Mouse (Mus musculus): ENCODE data around the gene Atg4a. TPM values are rescaled to one million over a fixed set of nuclear protein-coding genes. Genes with fewer than 3 reads are reported as not detected.
A peak's percentile ranks its signal among the peaks of the same experiment; 100 is the strongest.

The Atg4a gene
- polyA plus RNA-seq, 1 experiment from 2014 or later, result 17.1 TPM

DNA sequence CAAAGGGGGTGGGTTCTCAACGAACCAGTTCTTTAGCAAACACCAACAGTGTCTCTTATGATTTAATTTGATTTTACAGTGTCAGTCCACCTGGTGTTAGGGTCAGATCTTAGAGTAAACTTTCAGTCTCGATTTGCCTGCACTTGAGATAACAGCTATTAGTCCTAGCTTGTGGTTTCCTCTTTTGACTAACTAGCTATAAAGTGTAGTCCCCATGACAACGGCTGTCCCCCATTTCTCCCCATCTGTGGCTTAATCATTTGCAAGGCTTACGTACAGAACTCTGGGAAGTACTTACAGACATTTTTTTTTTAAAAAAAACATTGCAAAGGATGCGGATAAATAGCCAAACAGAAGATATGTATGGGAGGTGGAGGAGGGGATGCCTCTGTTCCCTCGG is 28.1 kb downstream of the Atg4a start:
- Histone ChIP-seq H3K4me3 (no peak overlapping the region), H3K9me3 (no peaks in the 10 kb centered on the region), H3K9ac (no peak overlapping the region), H3K27me3 (peaks cover 27% of the 10 kb centered on the region), H3K36me3 (no peaks in the 10 kb centered on the region), H3K27ac (no peak overlapping the region), H3K4me1 (no peaks in the 10 kb centered on the region), H3K4me2 (no peak overlapping the region)
- ATAC-seq (ENCODE audit: borderline replicate concordance, extremely low read depth, low FRiP score, low TSS enrichment), result no peak
- 50% methylated on average over 6 of the region's 6 CpGs for WGBS

DNA sequence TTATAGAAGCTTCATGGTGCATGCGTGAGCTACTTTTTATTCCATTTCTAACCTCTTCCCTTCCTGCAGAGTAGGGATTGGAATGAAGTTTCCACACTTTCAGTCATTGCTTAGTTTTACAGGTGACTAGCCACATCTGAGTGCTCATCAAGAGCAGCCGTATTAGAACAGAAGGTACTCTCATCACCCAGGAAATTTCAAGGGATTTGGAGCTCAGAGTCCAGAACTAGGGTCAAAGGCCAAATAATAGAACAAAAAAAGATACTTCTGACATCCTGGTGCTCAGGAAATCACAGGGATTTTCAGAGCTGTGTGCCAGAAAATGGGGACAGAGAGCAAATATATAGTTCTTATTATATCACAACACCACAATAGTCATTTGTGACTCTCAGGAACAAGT is 28.5 kb downstream of the Atg4a start:
- Histone ChIP-seq H3K9ac (no peak overlapping the region), H3K4me1 (no peaks in the 10 kb centered on the region), H3K4me2 (no peak overlapping the region), H3K36me3 (no peaks in the 10 kb centered on the region), H3K4me3 (no peak overlapping the region), H3K27ac (no peak overlapping the region), H3K27me3 (peaks cover 28% of the 10 kb centered on the region), H3K9me3 (no peaks in the 10 kb centered on the region)
- ATAC-seq (ENCODE audit: borderline replicate concordance, extremely low read depth, low FRiP score, low TSS enrichment), result no peak
- WGBS, result 85% methylated on average over 2 of the region's 2 CpGs

DNA sequence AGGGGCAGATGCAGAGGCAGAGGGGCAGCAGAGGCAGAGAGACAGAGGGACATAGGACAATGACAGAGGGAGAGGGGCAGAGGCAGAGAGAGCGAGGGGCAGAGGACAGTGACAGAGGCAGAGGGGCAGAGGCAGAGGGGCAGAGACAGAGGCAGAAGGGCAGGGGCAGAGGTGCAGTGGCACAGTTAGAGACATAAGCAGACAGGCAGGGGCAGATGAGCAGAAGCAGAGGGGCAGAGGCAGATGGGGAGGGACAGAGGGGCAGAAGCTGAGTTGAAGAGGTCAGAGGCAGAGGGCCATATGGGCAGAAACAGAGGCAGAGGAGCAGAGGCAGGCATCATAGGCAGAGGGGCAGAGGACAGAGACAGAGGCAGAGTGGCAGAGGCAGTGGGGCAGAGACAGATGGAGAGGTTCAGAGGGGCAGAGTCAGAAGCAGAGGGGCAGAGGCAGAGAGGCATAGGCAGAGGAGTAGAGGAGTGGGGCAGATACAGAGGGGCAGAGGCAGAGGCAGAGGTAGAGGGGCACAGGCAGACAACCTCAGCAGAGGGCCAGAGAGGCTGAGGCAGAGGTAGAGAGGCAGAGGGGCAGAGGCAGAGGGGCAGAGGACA is 40.3 kb downstream of the Atg4a start:
- Histone ChIP-seq H3K9ac (no peak overlapping the region), H3K36me3 (no peaks in the 10 kb centered on the region), H3K4me2 (no peak overlapping the region), H3K4me3 (no peak overlapping the region), H3K27me3 (peaks cover 22% of the 10 kb centered on the region; the same call in 1 of the 2 replicates), H3K9me3 (no peaks in the 10 kb centered on the region), H3K27ac (no peak overlapping the region), H3K4me1 (no peaks in the 10 kb centered on the region)
- peak; percentile 77 for ATAC-seq (ENCODE audit: borderline replicate concordance, extremely low read depth, low FRiP score, low TSS enrichment)
- WGBS, result 91% methylated on average over 1 of the region's 1 CpGs

DNA sequence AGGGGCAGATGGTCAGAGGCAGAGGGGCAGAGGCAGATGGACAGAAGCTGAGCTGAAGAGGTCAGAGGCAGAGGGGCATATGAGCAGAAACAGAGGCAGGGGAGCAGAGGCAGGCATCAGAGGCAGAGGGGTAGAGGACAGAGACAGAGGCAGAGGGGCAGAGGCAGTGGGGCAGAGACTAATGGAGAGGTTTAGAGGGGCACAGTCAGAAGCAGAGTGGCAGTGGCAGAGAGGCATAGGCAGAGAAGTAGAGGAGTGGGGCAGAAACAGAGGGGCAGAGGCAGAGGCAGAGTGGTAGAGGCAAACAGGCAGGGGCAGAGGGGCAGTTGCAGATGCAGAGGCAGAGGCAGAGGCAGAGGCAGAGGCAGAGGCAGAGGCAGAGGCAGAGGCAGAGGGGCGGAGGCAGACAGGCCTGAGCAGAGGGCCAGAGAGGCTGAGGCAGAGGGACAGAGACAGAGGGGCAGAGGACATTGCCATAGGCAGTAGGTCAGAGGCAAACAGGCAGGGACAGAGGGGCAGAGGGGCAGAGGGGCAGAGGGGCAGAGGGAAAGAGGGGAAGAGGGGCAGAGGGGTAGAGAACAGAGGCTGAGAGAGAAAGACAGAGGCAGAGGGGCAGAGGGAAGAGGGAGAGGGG is 41.3 kb downstream of the Atg4a start:
- 86% methylated on average over 1 of the region's 1 CpGs for WGBS
- peak; percentile 55; the same call in 1 of the 2 replicates for ATAC-seq (ENCODE audit: borderline replicate concordance, extremely low read depth, low FRiP score, low TSS enrichment)
- no peaks in the 10 kb centered on the region for H3K4me1 ChIP-seq

DNA sequence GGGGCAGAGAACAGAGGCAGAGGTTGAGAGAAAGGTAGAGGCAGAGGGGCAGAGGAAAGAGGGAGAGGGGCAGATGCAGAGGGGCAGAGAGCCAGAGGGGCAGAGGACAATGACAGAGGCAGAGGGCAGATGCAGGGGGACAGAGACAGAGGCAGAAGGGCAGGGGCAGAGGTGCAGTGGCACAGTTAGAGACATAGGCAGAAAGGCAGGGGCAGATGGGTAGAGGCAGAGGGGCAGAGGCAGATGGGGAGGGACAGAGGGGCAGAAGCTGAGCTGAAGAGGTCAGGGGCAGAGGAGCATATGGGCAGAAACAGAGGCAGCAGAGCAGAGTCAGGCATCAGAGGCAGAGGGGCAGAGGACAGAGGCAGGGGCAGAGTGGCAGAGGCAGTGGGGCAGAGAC is 42.2 kb downstream of the Atg4a start:
- H3K4me3 ChIP-seq, result no peak overlapping the region

More for the DNA sequence above, 41.3 kb downstream of the Atg4a start:
- no peaks in the 10 kb centered on the region for H3K9me3 ChIP-seq
- peaks cover 22% of the 10 kb centered on the region; the same call in 1 of the 2 replicates for H3K27me3 ChIP-seq
- no peak overlapping the region for H3K27ac ChIP-seq
- H3K36me3 ChIP-seq, result no peaks in the 10 kb centered on the region
- no peak overlapping the region for H3K4me3 ChIP-seq
- no peak overlapping the region for H3K9ac ChIP-seq
- no peak overlapping the region for H3K4me2 ChIP-seq

DNA sequence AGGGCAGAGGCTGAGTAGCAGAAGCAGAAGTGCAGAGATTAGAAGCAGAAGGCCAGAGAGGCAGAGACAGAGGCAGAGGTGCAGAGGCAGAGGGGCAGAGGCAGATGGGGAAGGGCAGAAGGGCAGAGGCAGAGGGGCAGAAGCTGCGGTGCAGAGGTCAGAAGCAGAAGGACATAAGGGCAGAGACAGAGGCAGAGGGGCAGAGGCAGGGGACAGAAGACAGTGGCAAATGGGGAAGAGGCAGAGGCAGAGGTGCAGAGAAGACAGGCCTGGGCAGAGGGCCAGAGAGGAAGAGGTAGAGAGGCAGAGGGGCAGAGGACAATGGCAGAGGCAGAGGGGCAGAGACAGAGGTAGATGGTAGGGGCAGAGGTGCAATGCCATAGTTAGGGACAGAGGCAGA is 193.0 kb downstream of the Atg4a start:
- no peak for ATAC-seq (ENCODE audit: borderline replicate concordance, extremely low read depth, low FRiP score, low TSS enrichment)
- H3K27ac ChIP-seq, result no peak overlapping the region
- 50% methylated on average over 1 of the region's 1 CpGs for WGBS

More for the DNA sequence above, 42.2 kb downstream of the Atg4a start:
- ATAC-seq (ENCODE audit: borderline replicate concordance, extremely low read depth, low FRiP score, low TSS enrichment), result peak; percentile 42; the same call in 1 of the 2 replicates
- Histone ChIP-seq H3K9me3 (no peaks in the 10 kb centered on the region), H3K27ac (no peak overlapping the region), H3K4me1 (no peaks in the 10 kb centered on the region), H3K4me2 (no peak overlapping the region), H3K27me3 (peaks cover 22% of the 10 kb centered on the region; the same call in 1 of the 2 replicates), H3K36me3 (no peaks in the 10 kb centered on the region), H3K9ac (no peak overlapping the region)

DNA sequence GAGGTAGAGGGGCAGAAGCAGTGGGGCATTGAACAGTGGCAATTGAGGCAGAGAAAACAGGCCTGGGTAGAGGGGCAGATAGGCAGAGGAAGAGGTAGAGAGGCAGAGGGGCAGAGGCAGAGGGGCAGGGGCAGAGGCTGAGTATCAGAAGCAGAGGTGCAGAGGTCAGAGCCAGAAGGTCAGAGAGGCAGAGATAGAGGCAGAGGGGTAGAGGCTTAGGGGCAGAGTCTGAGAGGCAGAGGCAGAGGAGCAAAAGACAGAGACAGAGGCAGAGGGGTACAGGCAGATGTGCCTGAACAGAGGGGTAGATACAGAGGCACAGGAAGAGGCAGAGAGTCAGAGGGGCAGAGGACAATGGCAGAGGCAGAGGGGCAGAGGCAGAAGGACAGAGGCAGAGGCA is 193.6 kb downstream of the Atg4a start:
- Histone ChIP-seq H3K4me2 (no peak overlapping the region), H3K27ac (no peak overlapping the region)
- ATAC-seq (ENCODE audit: borderline replicate concordance, extremely low read depth, low FRiP score, low TSS enrichment), result 0 out of 2 replicates have a peak, but pooled peaks have one; percentile 67

More for the DNA sequence above, 193.0 kb downstream of the Atg4a start:
- Histone ChIP-seq H3K4me3 (no peak overlapping the region), H3K9me3 (no peaks in the 10 kb centered on the region), H3K9ac (no peak overlapping the region), H3K36me3 (no peaks in the 10 kb centered on the region), H3K4me1 (no peaks in the 10 kb centered on the region), H3K27me3 (no peaks in the 10 kb centered on the region), H3K4me2 (no peak overlapping the region)

DNA sequence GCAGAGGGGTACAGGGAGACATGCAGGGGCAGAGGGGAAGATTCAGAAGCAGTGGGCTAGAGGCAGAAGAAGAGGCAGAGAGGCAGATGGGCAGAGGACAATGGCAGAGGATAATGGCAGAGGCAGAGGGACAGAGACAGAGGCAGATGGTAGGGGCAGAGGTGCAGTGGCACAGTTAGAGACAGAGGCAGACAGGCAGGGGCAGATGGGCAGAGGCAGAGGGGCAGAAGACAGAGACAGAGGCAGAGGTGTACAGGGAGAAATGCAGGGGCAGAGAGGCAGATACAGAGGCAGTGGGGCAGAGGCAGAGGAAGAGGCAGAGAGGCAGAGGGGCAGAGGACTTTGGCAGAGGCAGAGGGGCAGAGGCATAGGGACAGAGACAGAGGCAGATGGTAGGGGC is 194.5 kb downstream of the Atg4a start:
- no peak overlapping the region for H3K4me2 ChIP-seq
- no peaks in the 10 kb centered on the region for H3K9me3 ChIP-seq
- H3K36me3 ChIP-seq, result no peaks in the 10 kb centered on the region
- no peak overlapping the region for H3K27ac ChIP-seq
- no peak overlapping the region for H3K4me3 ChIP-seq
- no peaks in the 10 kb centered on the region for H3K27me3 ChIP-seq
- 0 out of 2 replicates have a peak, but pooled peaks have one; percentile 16 for ATAC-seq (ENCODE audit: borderline replicate concordance, extremely low read depth, low FRiP score, low TSS enrichment)
- no peak overlapping the region for H3K9ac ChIP-seq
- no peaks in the 10 kb centered on the region for H3K4me1 ChIP-seq

More for the DNA sequence above, 193.6 kb downstream of the Atg4a start:
- Histone ChIP-seq H3K27me3 (no peaks in the 10 kb centered on the region), H3K9ac (no peak overlapping the region), H3K9me3 (no peaks in the 10 kb centered on the region), H3K4me1 (no peaks in the 10 kb centered on the region), H3K4me3 (no peak overlapping the region), H3K36me3 (no peaks in the 10 kb centered on the region)

DNA sequence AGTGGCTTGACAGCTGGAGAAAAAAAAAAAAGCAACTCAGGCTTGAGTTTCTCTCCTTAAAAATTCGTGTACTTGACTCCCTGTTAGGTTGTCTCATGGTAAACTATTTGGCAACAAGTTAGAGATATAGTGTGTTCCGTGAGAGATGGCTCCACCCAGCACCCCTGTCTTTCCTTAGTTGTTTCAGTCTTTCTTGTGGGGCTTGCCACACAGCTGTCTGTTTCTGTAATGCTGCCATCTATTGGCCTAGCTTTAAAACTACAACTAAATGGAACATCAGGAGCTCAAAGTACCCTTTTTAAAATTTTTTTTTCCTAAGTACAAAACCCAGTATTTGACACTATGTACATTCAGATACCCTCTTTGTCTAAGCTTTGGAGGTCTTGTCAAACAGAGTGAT is 200.0 kb downstream of the Atg4a start:
- H3K4me3 ChIP-seq, result no peak overlapping the region
- H3K9ac ChIP-seq, result no peak overlapping the region
- no peaks in the 10 kb centered on the region for H3K9me3 ChIP-seq
- no peaks in the 10 kb centered on the region for H3K27me3 ChIP-seq
- 2% methylated on average over 2 of the region's 2 CpGs for WGBS
- H3K27ac ChIP-seq, result no peak overlapping the region
- no peaks in the 10 kb centered on the region for H3K4me1 ChIP-seq
- H3K4me2 ChIP-seq, result no peak overlapping the region
- no peak for ATAC-seq (ENCODE audit: borderline replicate concordance, extremely low read depth, low FRiP score, low TSS enrichment)
- H3K36me3 ChIP-seq, result no peaks in the 10 kb centered on the region

DNA sequence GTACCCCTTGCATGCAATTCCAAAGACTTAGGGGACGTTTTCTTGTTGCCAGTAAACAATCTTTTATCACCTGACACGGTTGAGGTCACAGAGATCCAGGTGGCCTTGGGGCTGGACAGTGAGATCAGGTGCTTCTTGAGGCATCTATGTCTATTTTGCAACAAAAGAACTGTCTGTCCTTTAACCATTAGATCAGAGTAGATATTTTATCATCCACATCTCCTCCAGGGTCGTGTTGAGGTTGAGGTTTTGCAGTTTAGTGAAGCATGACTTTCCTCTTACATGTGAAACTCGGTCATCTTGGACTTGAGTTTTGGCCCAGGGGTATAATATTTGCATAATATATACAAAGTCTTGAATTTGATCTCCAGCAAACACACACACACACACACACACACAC is 200.9 kb downstream of the Atg4a start:
- no peak overlapping the region for H3K4me2 ChIP-seq
- 53% methylated on average over 4 of the region's 4 CpGs for WGBS
- H3K27ac ChIP-seq, result no peak overlapping the region
- no peaks in the 10 kb centered on the region for H3K4me1 ChIP-seq
- no peak overlapping the region for H3K4me3 ChIP-seq
- ATAC-seq (ENCODE audit: borderline replicate concordance, extremely low read depth, low FRiP score, low TSS enrichment), result no peak
- H3K9ac ChIP-seq, result no peak overlapping the region
- H3K27me3 ChIP-seq, result no peaks in the 10 kb centered on the region
- H3K36me3 ChIP-seq, result no peaks in the 10 kb centered on the region
- no peaks in the 10 kb centered on the region for H3K9me3 ChIP-seq

DNA sequence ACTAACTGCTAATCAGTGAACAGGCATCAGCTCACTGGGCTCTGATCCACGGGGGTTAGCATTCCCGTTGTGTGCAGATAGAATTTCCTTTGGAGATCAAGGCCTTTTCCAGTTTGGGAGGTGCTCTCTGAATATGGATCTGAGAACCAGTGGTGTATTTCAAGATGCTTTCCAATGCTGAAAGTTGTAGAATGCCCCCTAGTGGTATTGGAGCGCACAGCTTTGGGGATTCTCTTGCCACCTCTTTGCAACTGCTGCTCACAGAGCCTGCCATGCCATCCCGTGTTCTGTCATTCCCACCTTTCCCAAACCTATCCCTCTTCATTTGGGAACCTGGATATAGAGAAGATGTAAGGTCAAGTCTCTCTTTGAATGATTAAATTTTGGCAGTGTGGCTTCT is 201.5 kb downstream of the Atg4a start:
- 50% methylated on average over 4 of the region's 4 CpGs for WGBS
- H3K27me3 ChIP-seq, result no peaks in the 10 kb centered on the region
- no peaks in the 10 kb centered on the region for H3K9me3 ChIP-seq

DNA sequence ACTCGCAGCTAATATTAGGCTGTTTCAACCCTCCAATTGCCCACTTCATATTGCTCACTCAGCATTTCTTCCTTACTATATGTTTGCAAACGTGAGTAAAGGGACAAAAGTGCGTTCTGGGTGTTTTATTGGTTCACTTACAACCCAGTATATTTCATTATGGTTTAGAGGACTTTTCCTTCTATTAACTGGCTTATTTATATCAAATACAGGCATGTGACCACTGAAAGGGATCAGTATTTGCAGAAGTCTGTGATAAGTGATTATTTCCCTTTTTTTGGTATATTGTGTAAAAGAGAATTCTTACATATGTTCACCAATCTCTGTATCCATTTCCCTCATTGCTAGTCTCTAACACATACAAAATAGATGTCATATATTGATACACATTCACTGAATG is 203.7 kb downstream of the Atg4a start:
- Histone ChIP-seq H3K9ac (no peak overlapping the region), H3K4me1 (no peaks in the 10 kb centered on the region), H3K27me3 (no peaks in the 10 kb centered on the region; the same call in 1 of the 2 replicates), H3K4me2 (no peak overlapping the region), H3K36me3 (no peaks in the 10 kb centered on the region), H3K4me3 (no peak overlapping the region), H3K27ac (no peak overlapping the region), H3K9me3 (no peaks in the 10 kb centered on the region)
- 62% methylated on average over 3 of the region's 3 CpGs for WGBS
- no peak for ATAC-seq (ENCODE audit: borderline replicate concordance, extremely low read depth, low FRiP score, low TSS enrichment)

More for the DNA sequence above, 201.5 kb downstream of the Atg4a start:
- ATAC-seq (ENCODE audit: borderline replicate concordance, extremely low read depth, low FRiP score, low TSS enrichment), result no peak
- H3K4me2 ChIP-seq, result no peak overlapping the region
- H3K9ac ChIP-seq, result no peak overlapping the region
- no peaks in the 10 kb centered on the region for H3K4me1 ChIP-seq
- H3K36me3 ChIP-seq, result no peaks in the 10 kb centered on the region
- H3K27ac ChIP-seq, result no peak overlapping the region
- no peak overlapping the region for H3K4me3 ChIP-seq

Measured in lung, embryonic 15.5 days (tissue).